Mouse (Mus musculus) embryo, embryonic 10.5 days (tissue): ENCODE measurements around the gene Zbtb12.
"Not testable (repeated sequence)": the region's sequence is repeated elsewhere in the genome, so short reads cannot be mapped to it uniquely, and the experiment has no call there.

Experiments used
- DNase-seq: peaks from one replicate; pipeline ENCODE4 v3.0.0-alpha.2; 2015; ENCODE audit warnings: low spot score

Zbtb12 gene

GRCm38 (mm10) chr17:34879336-34879879 is at the start of gene Zbtb12:
TSS of gene Zbtb12 (plus strand) at chr17:34879483.
- no peak for DNase-seq

GRCm38 (mm10) chr17:34830776-34831175 is 48.5 kb upstream of the Zbtb12 start:
- not testable (repeated sequence) for DNase-seq

- no peak for DNase-seq
Measured at GRCm38 (mm10) chr17:34836155-34836855, 43.0 kb upstream of the Zbtb12 start.

DNA sequence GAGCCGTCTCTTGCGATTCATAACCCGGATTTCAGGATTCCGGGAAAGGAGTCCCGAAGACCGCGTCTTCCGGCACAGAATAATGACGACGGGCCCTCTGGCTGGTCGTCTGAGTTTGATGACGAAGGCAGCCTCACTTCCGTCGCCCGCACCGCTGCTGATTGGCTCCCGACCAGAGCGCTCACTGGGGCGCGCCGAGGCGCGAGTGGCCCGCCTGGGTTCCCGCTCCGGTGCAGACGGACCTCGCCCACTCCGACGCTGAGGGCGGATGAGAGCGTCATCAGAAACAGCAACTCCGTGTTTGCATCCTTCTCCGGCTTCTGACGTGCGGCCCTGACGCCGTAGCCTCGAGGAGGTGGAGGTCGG is 42.4 kb upstream of the Zbtb12 start, which contains the start of the genes Stk19 and Dxo:
TSS of gene Stk19 (minus strand) at position 90 of the 366 bp plus-strand sequence.
TSS of gene Dxo (plus strand) at position 164 of the 366 bp plus-strand sequence.
- DNase-seq: peak; percentile 98

DNA sequence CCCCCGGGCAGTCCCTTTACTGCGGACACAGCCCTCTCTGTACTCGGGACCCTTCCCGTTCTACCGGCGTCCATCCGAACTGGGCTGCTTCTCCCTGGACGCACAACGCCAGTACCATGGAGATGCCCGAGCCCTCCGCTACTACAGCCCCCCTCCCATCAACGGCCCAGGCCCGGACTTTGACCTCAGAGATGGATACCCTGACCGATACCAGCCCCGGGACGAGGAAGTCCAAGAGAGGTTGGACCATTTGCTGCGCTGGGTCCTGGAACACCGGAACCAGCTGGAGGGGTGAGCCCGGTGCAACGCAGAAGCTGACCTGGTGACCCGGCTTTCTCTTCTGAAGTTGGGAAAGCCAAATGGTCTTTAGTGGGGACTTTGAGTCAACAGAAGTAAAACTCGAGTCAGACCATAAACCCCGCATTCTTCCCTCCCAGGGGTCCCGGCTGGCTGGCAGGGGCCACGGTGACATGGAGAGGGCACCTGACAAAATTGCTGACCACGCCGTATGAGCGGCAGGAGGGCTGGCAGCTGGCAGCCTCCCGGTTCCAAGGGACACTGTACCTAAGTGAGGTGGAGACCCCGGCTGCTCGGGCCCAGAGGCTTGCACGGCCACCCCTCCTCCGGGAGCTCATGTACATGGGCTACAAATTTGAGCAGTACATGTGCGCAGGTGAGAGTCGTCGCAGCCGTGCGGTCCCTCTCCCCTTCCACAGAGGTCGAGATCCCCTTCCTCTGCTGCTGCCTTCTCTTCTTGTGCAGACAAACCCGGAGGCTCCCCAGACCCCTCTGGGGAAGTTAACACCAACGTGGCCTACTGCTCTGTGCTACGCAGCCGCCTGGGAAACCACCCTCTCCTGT is 41.6 kb upstream of the Zbtb12 start:
- no peak for DNase-seq

DNA sequence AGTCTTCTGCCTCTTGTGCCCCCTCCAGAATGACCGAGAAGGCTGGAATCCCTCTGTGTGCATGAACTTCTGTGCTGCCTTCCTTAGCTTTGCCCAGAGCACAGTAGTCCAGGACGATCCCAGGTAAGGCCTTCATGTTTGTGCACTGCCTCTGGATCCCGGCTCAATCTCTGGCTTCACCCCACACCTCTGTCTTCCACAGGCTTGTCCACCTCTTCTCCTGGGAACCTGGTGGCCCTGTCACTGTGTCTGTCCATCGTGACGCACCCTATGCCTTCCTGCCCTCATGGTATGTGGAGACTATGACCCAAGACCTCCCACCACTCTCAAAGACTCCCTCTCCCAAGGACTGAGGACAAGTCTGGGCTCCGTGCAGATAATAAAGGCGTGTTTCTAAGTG is 40.5 kb upstream of the Zbtb12 start:
- no peak for DNase-seq

DNA sequence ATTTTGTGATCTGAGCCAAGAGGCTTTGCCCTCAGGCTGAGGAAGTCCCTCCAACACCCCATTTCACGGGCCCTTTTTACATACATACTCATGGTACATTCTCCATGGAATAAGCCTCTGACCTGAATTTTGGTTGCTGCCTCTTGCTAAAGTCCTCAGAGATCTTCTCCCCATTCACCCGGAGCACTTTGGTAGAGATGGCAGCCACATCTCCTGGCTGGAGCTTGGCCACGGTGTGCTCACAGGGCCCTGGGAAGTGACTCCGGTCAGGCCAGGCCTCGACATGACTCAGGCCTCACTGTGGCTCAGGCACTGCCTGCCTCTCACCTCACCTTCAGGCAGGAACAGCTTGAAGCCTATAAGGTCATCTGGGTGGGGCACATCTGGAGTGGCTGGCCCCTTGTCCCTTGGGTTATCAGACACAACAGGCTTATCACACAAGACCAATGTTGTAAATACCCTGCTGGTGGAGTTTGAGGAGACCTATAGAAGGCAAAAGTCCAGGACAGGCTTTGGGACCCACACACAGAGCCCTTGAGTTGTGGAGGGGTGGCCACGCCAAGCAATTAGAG is 38.5 kb upstream of the Zbtb12 start:
- no peak for DNase-seq

- DNase-seq: no peak
Measured at GRCm38 (mm10) chr17:34844884-34845283, 34.4 kb upstream of the Zbtb12 start.

DNA sequence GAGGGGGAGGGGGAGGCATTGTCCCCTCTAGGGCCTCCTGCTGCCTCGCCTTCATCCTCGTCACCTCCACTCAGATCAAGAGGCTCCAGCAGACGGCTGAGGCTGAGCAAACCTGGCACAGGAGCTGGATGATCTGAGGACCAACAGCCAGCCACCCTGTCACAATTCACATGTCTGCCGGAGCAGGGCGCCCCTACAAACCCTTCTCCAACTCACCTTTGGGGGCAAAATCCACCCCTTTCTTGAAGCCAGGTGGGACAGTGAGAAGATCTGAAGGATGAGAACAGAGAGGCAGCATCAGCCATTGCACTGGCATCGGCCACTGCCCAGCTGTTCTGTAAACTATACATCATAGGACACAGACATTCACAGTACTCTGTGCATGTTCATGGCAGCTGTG is 32.1 kb upstream of the Zbtb12 start:
- no peak for DNase-seq

GRCm38 (mm10) chr17:34847615-34848014 is 31.7 kb upstream of the Zbtb12 start:
- no peak for DNase-seq

GRCm38 (mm10) chr17:34849722-34850516 is 29.4 kb upstream of the Zbtb12 start, which contains the start of the genes Skiv2l and Nelfe:
TSS of gene Skiv2l (minus strand) at chr17:34850210.
TSS of gene Nelfe (plus strand) at chr17:34850391.
- DNase-seq: peak; percentile 98

- no peak for DNase-seq
Measured at GRCm38 (mm10) chr17:34850517-34851125, 28.7 kb upstream of the Zbtb12 start.

GRCm38 (mm10) chr17:34853511-34853910 is 25.8 kb upstream of the Zbtb12 start:
- no peak for DNase-seq

- no peak for DNase-seq
Measured at GRCm38 (mm10) chr17:34854761-34855160, 24.5 kb upstream of the Zbtb12 start.

DNA sequence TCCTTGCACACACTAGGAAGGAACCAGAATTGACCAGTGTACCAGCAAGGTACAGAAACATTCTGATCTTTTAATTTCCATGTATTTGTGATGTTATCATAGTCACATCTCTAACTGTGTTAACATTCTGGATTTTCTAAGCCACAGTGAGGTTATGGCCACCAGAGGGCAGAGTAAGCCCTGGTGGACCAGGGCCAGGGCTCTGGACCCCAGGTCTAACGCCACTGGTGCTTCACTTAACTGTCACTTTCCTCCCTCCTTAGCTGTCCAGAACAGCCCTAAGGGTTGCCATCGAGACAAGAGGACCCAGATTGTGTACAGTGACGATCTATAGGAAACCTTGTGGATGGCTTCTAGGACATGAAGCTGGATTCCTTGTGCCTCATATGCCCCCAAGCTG is 23.5 kb upstream of the Zbtb12 start:
- peak; percentile 75 for DNase-seq

- no peak for DNase-seq
Measured at GRCm38 (mm10) chr17:34858670-34859069, 20.6 kb upstream of the Zbtb12 start.

DNA sequence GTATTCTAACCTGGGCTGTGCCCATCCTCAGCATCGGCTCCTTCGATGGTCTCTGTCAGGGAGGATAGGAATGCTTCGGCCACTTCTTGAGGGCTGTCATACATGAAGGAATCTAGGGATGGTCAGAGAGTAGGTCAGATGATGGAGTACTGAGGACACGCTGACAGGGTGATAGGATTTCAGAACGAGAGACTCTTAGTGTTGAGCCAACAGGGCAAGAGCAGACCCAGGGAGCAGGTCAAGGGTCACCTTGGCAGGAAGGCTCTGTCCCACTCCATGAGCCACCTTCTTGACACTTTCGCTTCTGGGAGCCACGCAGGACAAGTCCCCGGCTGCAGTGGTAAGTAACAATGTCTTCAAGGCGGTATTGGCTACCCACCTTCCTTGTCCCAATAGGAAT is 18.8 kb upstream of the Zbtb12 start:
- DNase-seq: no peak

- no peak for DNase-seq
Measured at GRCm38 (mm10) chr17:34861704-34862415, 17.4 kb upstream of the Zbtb12 start.

DNA sequence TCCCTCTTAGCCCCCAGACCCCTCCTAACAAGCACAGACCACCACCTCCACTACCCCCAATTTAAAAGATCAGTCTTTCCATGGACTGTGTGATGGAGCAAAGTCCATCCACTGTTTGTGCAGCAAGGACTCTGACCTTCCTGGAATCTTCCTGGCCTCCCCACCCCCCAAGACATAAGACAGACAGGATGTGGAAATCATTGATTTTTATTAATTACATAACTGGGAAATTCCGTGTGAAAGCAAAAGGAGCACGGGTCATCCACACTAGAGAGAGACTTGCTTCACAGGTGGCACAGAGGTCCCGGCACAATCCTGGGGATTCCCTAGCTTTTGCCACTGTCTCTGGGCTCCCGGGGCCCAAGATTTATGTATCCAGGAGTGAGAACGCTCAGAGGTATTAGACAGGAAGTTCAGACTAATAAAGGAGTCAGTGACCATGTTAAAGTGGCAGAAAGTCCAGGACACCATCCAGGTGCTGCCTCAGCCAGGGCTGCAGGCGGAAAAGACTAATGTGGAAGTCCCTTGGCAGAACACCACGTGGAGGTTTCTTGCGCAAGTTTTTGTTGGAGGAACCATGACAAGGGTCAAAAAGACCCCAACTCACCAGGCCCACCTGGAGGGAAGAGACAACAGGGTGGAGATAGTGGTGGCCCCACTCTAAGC is 16.7 kb upstream of the Zbtb12 start, which contains the start of gene Cfb:
TSS of gene Cfb (minus strand) at position 103 of the 666 bp plus-strand sequence.
- no peak for DNase-seq

- no peak for DNase-seq
Measured at GRCm38 (mm10) chr17:34865981-34866380, 13.3 kb upstream of the Zbtb12 start.
